Mouse (Mus musculus): ENCODE measurements around the gene Rnf212b. TPM values are rescaled to one million over a fixed set of nuclear protein-coding genes. Genes with fewer than 3 reads are reported as not detected.

The Rnf212b gene
- polyA plus RNA-seq, 1 experiment from 2014 or later, result not detected

DNA sequence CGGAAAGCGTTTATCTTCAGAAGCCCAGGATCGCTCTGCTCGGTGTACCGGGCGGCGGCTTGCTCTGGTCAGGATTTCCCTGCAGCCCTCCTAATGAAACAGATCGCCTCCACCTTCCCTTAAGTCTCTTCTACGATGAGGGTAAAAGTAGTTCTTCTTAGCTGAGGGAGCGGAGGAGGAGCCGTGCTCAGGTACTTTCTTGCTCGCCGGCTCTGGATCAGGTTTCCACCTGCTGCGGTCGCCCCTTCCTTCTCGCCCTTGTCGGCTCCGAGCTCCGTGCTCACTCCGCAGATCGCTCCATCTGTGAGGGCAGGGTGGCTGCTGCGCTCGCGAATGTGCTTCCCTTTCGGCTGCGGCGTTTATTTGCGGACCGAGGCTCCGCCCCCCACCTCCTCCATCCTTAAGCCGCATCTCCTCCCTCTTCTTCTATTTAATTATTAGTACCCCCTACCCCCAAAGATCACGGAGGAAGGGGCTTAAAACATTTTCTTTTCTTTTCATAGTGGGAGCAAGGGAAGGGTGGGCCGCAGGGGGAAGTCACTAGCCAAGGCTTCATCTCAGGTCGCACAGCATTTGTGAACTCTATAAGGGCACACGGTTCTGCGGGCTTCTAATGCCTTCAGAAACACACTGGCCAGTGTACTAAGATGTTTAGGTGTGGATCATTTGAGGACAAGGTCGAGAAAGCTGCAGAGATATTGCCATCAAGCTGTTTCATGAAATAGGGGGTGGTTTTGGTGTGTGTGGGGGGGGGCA, 32.2 kb upstream of the Rnf212b start, which contains the start of gene Slc7a8:
Gene Slc7a8 (minus strand): TSS at position 337 of the 756 bp plus-strand sequence.
- no peaks in the 10 kb centered on the region for H3K9me3 ChIP-seq (replicated peaks)
- 2% methylated on average over 37 of the region's 37 CpGs for WGBS
- H3K27me3 ChIP-seq, result peaks cover 28% of the 10 kb centered on the region
- peak; percentile 79 for ATAC-seq (replicated peaks; ENCODE audit: low FRiP score)
- peak within 1 kb of the TSS; percentile 30 for H3K9ac ChIP-seq
- H3K4me3 ChIP-seq (replicated peaks), result peak within 1 kb of the TSS; percentile 50
- H3K27ac ChIP-seq, result 0 out of 2 replicates have a peak within 1 kb of the TSS, but pooled peaks have one; percentile 20
- peak within 1 kb of the TSS; percentile 81 for H3K4me2 ChIP-seq
- no peaks in the 10 kb centered on the region for H3K36me3 ChIP-seq
- H3K4me1 ChIP-seq, result peaks cover 18% of the 10 kb centered on the region

DNA sequence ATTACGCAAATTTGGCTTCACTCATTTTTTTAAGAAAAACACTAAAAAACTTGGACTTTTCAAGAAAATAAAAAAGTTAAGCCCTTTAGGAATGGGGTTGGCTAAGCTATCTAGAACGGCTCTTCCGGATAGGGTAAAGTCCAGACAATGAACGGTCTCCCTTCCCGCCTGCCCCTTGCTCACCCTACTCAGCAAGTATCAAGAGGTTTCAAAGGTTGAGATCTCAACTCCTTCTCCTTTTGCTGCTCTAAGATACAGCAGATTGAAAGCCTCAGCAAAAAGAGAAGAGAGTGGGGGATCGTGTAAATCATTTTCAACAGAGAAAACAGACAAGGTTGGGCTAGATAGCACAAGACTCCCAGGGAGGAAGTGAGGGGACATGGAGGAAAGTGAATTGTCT, 31.0 kb upstream of the Rnf212b start:
- H3K4me2 ChIP-seq, result no peak overlapping the region
- peaks cover 18% of the 10 kb centered on the region for H3K4me1 ChIP-seq
- H3K4me3 ChIP-seq (replicated peaks), result no peak overlapping the region
- H3K9ac ChIP-seq, result no peak overlapping the region
- no peak for ATAC-seq (replicated peaks; ENCODE audit: low FRiP score)
- no peaks in the 10 kb centered on the region for H3K36me3 ChIP-seq
- no peak overlapping the region for H3K27ac ChIP-seq
- WGBS, result 85% methylated on average over 6 of the region's 6 CpGs
- no peaks in the 10 kb centered on the region for H3K9me3 ChIP-seq (replicated peaks)
- peaks cover 28% of the 10 kb centered on the region for H3K27me3 ChIP-seq

DNA sequence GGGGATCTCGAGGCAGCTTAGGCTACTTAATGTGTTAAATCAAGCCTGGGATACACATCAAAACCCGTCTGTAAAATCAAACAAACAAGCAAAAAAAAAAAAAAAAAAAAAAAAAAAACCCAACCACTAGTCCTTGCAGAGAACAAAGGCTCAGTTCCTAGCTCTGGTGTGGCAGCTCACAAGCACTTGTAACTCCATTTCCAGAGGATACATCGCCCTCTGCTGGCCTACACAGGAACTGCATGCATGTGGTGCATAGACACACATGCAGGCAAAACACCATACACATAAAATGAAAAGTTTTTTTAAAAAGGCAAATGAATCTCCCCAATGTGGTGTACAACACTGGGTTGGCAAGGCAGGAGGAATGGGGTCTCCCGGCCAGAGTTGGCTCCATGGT, 28.0 kb upstream of the Rnf212b start:
- H3K4me2 ChIP-seq, result no peak overlapping the region
- ATAC-seq (replicated peaks; ENCODE audit: low FRiP score), result no peak
- no peak overlapping the region for H3K27ac ChIP-seq
- peaks cover 9% of the 10 kb centered on the region for H3K27me3 ChIP-seq
- H3K36me3 ChIP-seq, result no peaks in the 10 kb centered on the region
- H3K4me3 ChIP-seq (replicated peaks), result no peak overlapping the region
- no peak overlapping the region for H3K9ac ChIP-seq
- peaks cover 14% of the 10 kb centered on the region for H3K4me1 ChIP-seq
- no peaks in the 10 kb centered on the region for H3K9me3 ChIP-seq (replicated peaks)
- WGBS, result 63% methylated on average over 4 of the region's 4 CpGs

DNA sequence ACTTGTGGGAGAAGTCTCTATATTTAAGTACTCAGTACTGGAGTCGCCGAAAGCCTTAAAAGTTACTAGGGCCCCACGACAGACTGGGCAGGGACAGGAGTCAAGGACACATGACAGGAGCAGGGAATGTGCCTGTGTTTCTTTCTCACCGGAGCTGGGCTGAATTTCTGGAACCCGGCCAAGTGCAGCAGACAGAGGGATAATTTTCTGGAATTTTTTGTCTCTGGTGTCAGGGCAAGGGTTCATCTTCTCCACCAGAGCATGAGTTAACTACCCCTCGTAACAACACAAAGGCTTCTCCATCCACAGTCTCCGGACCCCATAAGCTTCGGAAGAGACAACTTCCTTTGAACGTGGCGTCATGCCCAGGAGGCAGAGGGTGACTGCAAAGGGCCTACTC, 27.5 kb upstream of the Rnf212b start:
- Histone ChIP-seq H3K4me3 (replicated peaks) (no peak overlapping the region), H3K4me1 (peaks cover 12% of the 10 kb centered on the region), H3K27ac (no peak overlapping the region), H3K9ac (no peak overlapping the region), H3K4me2 (no peak overlapping the region), H3K27me3 (peaks cover 7% of the 10 kb centered on the region), H3K36me3 (no peaks in the 10 kb centered on the region), H3K9me3 (replicated peaks) (no peaks in the 10 kb centered on the region)
- ATAC-seq (replicated peaks; ENCODE audit: low FRiP score), result no peak
- WGBS, result 52% methylated on average over 10 of the region's 10 CpGs

DNA sequence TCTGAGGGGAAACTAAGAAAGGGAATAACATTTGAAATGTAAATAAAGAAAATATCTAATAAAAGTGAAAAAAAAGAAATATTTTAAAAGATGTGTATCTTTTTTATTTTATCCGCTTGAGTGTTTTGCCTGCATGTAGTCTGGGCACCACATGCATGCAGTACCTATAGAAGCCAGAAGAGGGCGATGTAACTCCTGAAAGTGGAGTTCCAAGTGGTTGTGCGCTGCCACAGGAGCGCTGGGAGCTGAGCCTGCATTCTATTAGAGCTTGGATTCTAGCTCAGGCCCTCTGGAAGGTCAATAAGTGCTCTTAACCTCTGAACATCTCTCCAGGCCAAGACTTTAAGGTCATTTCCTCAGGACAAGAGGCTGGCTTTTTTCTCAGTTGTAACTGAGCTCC, 26.7 kb upstream of the Rnf212b start:
- Histone ChIP-seq H3K4me3 (replicated peaks) (no peak overlapping the region), H3K4me2 (no peak overlapping the region), H3K9me3 (replicated peaks) (no peaks in the 10 kb centered on the region), H3K27ac (no peak overlapping the region), H3K4me1 (peaks cover 6% of the 10 kb centered on the region; the same call in 1 of the 2 replicates), H3K27me3 (peaks cover 7% of the 10 kb centered on the region), H3K9ac (no peak overlapping the region), H3K36me3 (no peaks in the 10 kb centered on the region)
- WGBS, result 57% methylated on average over 4 of the region's 4 CpGs
- no peak for ATAC-seq (replicated peaks; ENCODE audit: low FRiP score)

DNA sequence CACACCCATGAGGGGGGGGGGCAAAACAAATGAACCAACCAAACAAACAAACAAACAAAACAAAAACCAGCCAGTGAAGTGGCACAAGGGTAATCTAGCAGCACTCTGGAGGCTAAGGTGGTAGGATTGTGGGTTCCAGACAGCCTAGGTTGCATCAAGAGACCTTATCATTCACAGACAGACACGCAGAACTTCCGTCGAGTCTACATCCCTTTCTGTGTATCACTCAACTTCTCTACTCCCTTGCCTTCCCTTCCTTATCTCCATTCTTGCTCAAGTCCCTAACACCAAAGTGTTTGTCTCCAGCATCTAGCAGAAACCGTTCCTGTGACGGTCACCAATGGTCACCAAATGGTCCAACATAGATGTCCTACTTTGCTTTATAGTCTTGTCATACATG, 25.7 kb upstream of the Rnf212b start:
- ATAC-seq (replicated peaks; ENCODE audit: low FRiP score), result no peak
- H3K9me3 ChIP-seq (replicated peaks), result no peaks in the 10 kb centered on the region
- H3K4me3 ChIP-seq (replicated peaks), result no peak overlapping the region
- no peak overlapping the region for H3K4me2 ChIP-seq
- H3K4me1 ChIP-seq, result peaks cover 6% of the 10 kb centered on the region; the same call in 1 of the 2 replicates
- no peaks in the 10 kb centered on the region for H3K36me3 ChIP-seq
- H3K27me3 ChIP-seq, result peaks cover 3% of the 10 kb centered on the region; the same call in 1 of the 2 replicates
- no peak overlapping the region for H3K27ac ChIP-seq
- no peak overlapping the region for H3K9ac ChIP-seq
- WGBS, result 96% methylated on average over 5 of the region's 5 CpGs

DNA sequence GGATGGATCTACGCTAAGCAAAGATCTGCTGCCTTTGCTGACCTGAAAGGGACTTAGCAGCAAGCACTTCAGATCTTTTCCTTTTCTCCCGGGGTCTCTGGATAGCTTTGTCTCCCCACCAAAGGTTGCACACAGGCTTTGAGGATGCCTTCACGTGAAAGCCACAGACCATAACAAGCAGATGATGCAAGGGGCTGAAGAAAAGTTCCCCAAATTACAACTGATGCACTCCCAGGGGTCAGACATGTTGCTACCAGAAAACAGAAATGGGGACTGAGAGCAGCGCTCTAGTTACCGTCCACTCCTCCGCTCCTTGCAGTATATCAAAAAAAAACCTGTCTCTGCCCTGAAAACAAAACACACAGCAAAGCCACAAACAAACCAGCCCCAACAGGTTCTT, 21.8 kb upstream of the Rnf212b start:
- no peak for ATAC-seq (replicated peaks; ENCODE audit: low FRiP score)
- Histone ChIP-seq H3K27ac (no peak overlapping the region), H3K4me3 (replicated peaks) (no peak overlapping the region), H3K4me1 (no peaks in the 10 kb centered on the region), H3K27me3 (no peaks in the 10 kb centered on the region), H3K4me2 (no peak overlapping the region), H3K36me3 (no peaks in the 10 kb centered on the region), H3K9me3 (replicated peaks) (no peaks in the 10 kb centered on the region), H3K9ac (no peak overlapping the region)
- 69% methylated on average over 6 of the region's 6 CpGs for WGBS

DNA sequence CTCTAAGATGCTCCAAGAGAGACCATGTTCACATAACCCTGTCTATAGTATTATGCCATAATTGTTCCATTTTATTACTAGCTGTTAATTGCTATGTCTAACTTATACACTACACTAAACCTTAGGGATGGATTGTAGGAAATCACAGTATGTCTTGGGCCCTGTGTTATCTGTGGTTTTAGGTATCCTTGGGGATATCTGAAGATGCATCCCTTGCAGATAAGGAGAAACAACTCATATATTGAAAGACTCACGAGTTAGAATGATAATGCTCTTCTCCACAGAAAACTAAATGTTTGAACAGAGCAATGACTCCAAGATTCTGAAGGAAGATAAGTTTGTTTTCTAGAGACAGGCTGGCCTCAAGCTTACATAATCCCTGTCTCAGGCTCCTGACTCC, 20.6 kb upstream of the Rnf212b start:
- Histone ChIP-seq H3K27me3 (no peaks in the 10 kb centered on the region), H3K27ac (no peak overlapping the region), H3K9me3 (replicated peaks) (no peaks in the 10 kb centered on the region), H3K4me1 (no peaks in the 10 kb centered on the region), H3K4me3 (replicated peaks) (no peak overlapping the region), H3K36me3 (no peaks in the 10 kb centered on the region), H3K9ac (no peak overlapping the region), H3K4me2 (no peak overlapping the region)
- 54% methylated on average over 1 of the region's 1 CpGs for WGBS
- no peak for ATAC-seq (replicated peaks; ENCODE audit: low FRiP score)

DNA sequence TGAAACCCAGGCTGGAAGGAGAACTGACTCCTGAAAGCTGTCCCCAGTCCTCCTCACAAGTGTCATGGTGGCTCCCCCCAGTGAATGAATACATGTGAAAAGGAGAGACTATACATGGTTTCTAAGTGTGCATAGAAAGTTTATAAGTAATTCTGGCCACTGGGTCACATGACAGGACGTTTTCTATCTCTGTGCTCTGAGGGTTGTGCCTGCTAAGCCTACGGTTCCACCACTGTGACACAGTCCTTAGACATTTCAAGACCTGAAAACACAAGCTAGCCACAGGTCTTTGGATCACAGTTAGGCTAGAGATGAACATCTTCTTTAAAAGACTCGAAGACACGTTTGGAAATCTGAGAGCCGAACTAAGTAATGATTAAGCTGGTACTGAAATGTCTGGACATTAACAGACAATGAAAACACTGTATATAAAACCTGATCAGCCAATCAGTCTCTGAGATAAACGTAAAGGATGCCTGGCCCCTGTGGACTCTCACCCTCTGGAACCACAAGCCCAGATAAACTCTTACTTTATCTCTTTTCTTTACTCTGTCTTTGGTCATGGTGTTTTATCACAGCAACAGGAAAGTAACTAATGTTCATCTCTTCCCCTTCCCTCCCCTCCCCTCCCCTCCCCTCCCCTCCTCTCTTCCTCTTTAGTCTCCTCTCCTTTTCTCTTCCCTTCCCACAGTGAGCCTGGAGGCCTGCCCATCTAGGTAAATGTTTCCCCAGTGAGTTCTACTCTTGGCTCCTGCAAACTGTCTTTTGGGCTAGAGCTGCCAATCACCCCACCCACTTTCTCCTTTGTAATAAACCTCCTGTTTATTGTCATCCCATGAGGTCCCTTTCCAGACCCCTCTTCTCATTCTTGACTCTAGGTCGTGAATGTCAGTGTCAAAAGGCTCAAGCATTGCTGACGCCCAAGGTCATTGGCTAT, 19.8 kb upstream of the Rnf212b start:
- no peak overlapping the region for H3K9ac ChIP-seq
- no peak overlapping the region for H3K4me2 ChIP-seq
- no peaks in the 10 kb centered on the region for H3K36me3 ChIP-seq
- no peaks in the 10 kb centered on the region for H3K9me3 ChIP-seq (replicated peaks)
- H3K4me3 ChIP-seq (replicated peaks), result no peak overlapping the region
- H3K27ac ChIP-seq, result no peak overlapping the region
- no peaks in the 10 kb centered on the region for H3K27me3 ChIP-seq
- 70% methylated on average over 8 of the region's 8 CpGs for WGBS
- no peak for ATAC-seq (replicated peaks; ENCODE audit: low FRiP score)
- H3K4me1 ChIP-seq, result no peaks in the 10 kb centered on the region

DNA sequence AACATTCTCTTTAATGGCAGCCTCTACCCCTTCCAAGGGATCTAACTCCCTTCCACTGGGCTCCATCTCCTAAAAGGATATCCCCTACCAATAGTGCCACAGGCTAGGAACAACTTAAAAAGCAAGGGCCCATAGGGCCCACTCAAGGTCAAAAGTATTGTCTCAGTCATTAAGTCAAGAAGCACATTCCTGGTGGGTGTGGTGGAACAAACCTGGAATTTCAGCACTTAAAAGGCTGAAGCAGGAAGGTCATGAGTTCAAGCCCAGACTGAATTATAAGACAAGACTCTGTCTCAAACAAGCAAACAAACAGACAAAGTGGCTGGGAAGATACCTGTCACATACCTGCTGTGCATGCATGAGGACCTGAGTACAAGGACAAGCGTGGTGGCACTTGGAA, 18.0 kb upstream of the Rnf212b start:
- WGBS, result 76% methylated on average over 1 of the region's 1 CpGs
- Histone ChIP-seq H3K27ac (no peak overlapping the region), H3K9me3 (replicated peaks) (no peaks in the 10 kb centered on the region), H3K9ac (no peak overlapping the region), H3K36me3 (no peaks in the 10 kb centered on the region), H3K4me2 (no peak overlapping the region), H3K27me3 (no peaks in the 10 kb centered on the region), H3K4me1 (no peaks in the 10 kb centered on the region), H3K4me3 (replicated peaks) (no peak overlapping the region)
- ATAC-seq (replicated peaks; ENCODE audit: low FRiP score), result no peak

DNA sequence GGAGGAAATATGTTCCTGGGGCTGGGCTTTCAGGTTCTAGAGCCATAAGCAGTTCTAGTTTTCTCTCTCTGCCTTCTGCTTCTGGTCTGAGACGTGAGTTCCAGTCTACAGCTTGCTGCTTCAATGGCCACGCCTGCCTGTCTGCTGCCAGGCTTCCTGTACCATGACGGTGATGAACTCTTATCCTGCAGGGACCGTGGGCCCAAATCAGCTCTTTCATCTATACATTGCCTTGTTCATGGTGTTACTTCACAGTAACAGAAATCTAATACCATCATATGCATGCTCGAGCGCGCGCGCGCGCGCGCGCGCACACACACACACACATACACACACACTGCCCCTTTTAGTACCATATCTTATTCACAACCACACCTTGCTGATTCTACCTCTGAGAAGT, 17.2 kb upstream of the Rnf212b start:
- Histone ChIP-seq H3K9ac (no peak overlapping the region), H3K4me3 (replicated peaks) (no peak overlapping the region), H3K27me3 (no peaks in the 10 kb centered on the region), H3K27ac (no peak overlapping the region), H3K4me1 (no peaks in the 10 kb centered on the region), H3K9me3 (replicated peaks) (no peaks in the 10 kb centered on the region), H3K36me3 (no peaks in the 10 kb centered on the region), H3K4me2 (no peak overlapping the region)
- ATAC-seq (replicated peaks; ENCODE audit: low FRiP score), result no peak
- 88% methylated on average over 15 of the region's 15 CpGs for WGBS

DNA sequence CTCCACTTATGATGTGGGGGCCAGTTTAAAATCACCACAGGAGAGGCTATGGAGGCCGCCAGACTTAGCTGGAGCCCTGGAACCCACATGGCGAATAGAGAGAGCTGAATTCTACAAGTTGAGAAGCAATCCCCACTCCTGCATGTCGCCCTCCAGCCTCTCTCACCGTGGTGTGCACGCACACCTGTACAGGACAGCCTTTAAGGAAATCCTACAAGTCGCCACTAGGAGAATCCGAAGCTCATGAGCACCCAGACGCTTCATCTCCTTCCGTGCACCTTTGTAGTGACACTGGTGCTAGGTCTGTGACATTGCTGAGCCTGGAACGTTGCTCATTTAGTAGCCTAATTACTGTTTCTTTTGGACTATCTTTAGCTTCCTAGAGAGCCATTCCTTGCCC, 14.3 kb upstream of the Rnf212b start:
- Histone ChIP-seq H3K36me3 (no peaks in the 10 kb centered on the region), H3K4me3 (replicated peaks) (no peak overlapping the region), H3K9ac (no peak overlapping the region), H3K27me3 (no peaks in the 10 kb centered on the region), H3K9me3 (replicated peaks) (no peaks in the 10 kb centered on the region), H3K27ac (no peak overlapping the region), H3K4me2 (no peak overlapping the region), H3K4me1 (no peaks in the 10 kb centered on the region)
- WGBS, result 59% methylated on average over 10 of the region's 10 CpGs
- no peak for ATAC-seq (replicated peaks; ENCODE audit: low FRiP score)
